Mouse (Mus musculus) ES-E14 (cell line): ENCODE results near the gene Syt6. TPM values are rescaled to one million over a fixed set of nuclear protein-coding genes. Genes with fewer than 3 reads are reported as not detected.

ENCODE experiments used
- DNase-seq: peaks from one replicate; pipeline ENCODE4 v3.0.0-alpha.2; 2013; ENCODE audit warnings: low read depth, low spot score
- H3K27ac ChIP-seq: 2 replicates; pipeline ENCODE4 v1.5.1; 2012; ENCODE audit warnings: low read depth, mild to moderate bottlenecking, low read length, moderate library complexity, mixed read lengths; ENCODE audit not compliant: poor library complexity, insufficient read depth, severe bottlenecking
- H3K36me3 ChIP-seq: 2 replicates; pipeline ENCODE4 v1.6.1; 2012; ENCODE audit warnings: mild to moderate bottlenecking, low read length, moderate library complexity, mixed read lengths; ENCODE audit not compliant: control insufficient read depth, poor library complexity, insufficient read depth, severe bottlenecking
- H3K4me1 ChIP-seq, 2 experiments: fragments of 150-350 bp in 1 of 2; sonication (generic) in 1 of 2; 2 replicates each; pipeline ENCODE4 v1.6.1; 2012; ENCODE audit warnings: low read length in 2 of 2, mild to moderate bottlenecking in 1 of 2, mixed read lengths in 1 of 2; ENCODE audit not compliant: control insufficient read depth in 2 of 2, insufficient read depth in 2 of 2, poor library complexity in 1 of 2
- H3K4me3 ChIP-seq, 2 experiments: fragments of 150-350 bp in 1 of 2; sonication (generic) in 1 of 2; 2 replicates each; pipeline ENCODE4 v1.5.1; 2012; ENCODE audit warnings: low read length in 2 of 2, low read depth in 1 of 2, mild to moderate bottlenecking in 1 of 2, mixed read lengths in 1 of 2; ENCODE audit not compliant: insufficient read depth in 1 of 2, poor library complexity in 1 of 2, severe bottlenecking in 1 of 2
- H3K9ac ChIP-seq: 2 replicates; pipeline ENCODE4 v1.6.1; 2012; ENCODE audit warnings: low read depth, mild to moderate bottlenecking, low read length, mixed read lengths; ENCODE audit not compliant: poor library complexity, insufficient read depth, severe bottlenecking
- H3K9me3 ChIP-seq: fragments of 150-350 bp; sonication (generic); 2 replicates; pipeline ENCODE4 v1.6.1; 2012; ENCODE audit warnings: low read depth, mild to moderate bottlenecking, low read length; ENCODE audit not compliant: control insufficient read depth, insufficient read depth
- CHD2 ChIP-seq: IDR thresholded peaks from 2 replicates; pipeline ENCODE4 v1.6.1; 2014; ENCODE audit warnings: mild to moderate bottlenecking, low read depth, low read length, inconsistent platforms
- HCFC1 ChIP-seq: IDR thresholded peaks from 2 replicates; pipeline ENCODE4 v1.6.1; 2012; ENCODE audit warnings: low read length, inconsistent platforms, borderline replicate concordance; ENCODE audit not compliant: insufficient read depth
- MAFK ChIP-seq: IDR thresholded peaks from 2 replicates; pipeline ENCODE4 v1.6.1; 2014; ENCODE audit warnings: mild to moderate bottlenecking, low read depth, low read length, inconsistent platforms; ENCODE audit not compliant: insufficient read depth
- ZC3H11A ChIP-seq: IDR thresholded peaks from 2 replicates; pipeline ENCODE4 v1.6.1; 2012; ENCODE audit warnings: low read depth, mild to moderate bottlenecking, inconsistent platforms, low read length, borderline replicate concordance
- ZNF384 ChIP-seq: IDR thresholded peaks from 2 replicates; pipeline ENCODE4 v1.6.1; 2012; ENCODE audit warnings: low read depth, low read length, inconsistent platforms
- in situ Hi-C, 2 experiments: fragments of 600-800 bp; cut with MboI; formaldehyde crosslinking; loops; one replicate each; pipeline ENCODE4 v1.15.1; 2025; ENCODE audit warnings: low sequenced_read_pairs in 2 of 2, inconsistent platforms in 1 of 2; ENCODE audit not compliant: unreplicated experiment in 2 of 2
- total RNA-seq: library from RNA; depleted of rRNA; stranded (reverse); fragments of 300-350 nt; gene quantifications from 2 replicates; pipeline ENCODE4 v1.2.3, GENCODE M21; 2012

Gene Syt6
- total RNA-seq, 1 experiment = 0.22 TPM

DNA sequence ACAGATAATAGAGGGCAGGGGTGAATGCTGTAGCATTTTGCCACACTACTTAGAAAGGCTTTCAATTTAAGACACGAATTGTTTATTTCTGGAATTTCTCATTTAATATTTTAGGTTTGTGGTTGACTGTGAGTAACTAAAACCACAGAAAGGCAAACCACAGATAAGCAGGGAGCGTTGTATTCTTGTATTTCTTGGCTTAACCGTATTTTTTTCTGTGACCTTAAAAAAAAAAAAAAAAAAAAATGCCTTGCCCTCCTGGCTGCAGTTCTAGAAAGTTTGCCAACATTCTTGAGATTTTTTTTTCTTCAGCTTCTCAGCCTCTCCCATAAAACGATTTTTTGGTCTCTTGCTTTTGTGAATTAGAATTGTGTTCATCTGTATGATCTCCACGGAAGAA lies 18.6 kb downstream of the Syt6 start:
- no peak for DNase-seq
- Histone ChIP-seq H3K9me3 (no peaks in the 10 kb centered on the region), H3K9ac (no peak overlapping the region), H3K4me1 (no peaks in the 10 kb centered on the region), H3K4me3 (no peak overlapping the region), H3K27ac (no peak overlapping the region), H3K36me3 (no peaks in the 10 kb centered on the region)
- TF ChIP-seq CHD2 = no peak
- no peak for TF ChIP-seq ZC3H11A
- no peak for TF ChIP-seq HCFC1
- no peak for TF ChIP-seq MAFK
- TF ChIP-seq ZNF384 = no peak
- in situ Hi-C loops = no loop called here

DNA sequence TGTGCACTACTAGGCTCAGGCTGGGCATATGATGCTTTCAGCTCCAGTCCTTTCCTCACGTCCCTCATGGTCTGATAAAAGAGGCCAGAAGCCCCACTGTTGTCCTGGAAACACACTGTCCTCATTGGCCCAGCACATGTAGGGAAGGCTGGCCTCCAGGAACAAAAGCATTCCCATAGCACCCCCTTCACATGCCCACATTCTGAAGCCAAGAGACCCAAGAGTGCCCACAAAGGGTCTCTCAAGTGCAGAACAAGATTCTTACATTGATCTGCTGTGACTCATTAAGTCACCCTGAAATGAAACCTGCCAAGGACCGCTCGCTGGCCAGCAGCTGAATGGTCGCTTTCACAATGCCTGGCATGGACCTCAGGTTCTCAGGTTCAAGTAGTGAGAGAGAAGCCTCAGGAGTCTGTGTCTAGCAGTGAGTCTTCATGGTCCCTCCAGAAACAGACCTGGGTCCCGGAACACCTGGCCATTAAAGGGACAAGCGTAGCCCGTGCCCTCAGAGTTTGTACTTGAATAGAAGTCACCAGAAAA lies 20.3 kb downstream of the Syt6 start:
- in situ Hi-C loops = no loop called here
- DNase-seq = no peak
- Histone ChIP-seq H3K9me3 (no peaks in the 10 kb centered on the region), H3K4me1 (no peaks in the 10 kb centered on the region), H3K36me3 (no peaks in the 10 kb centered on the region), H3K9ac (no peak overlapping the region), H3K4me3 (no peak overlapping the region), H3K27ac (no peak overlapping the region)
- TF ChIP-seq MAFK (no peak), ZNF384 (no peak), CHD2 (no peak), ZC3H11A (no peak), HCFC1 (no peak)

DNA sequence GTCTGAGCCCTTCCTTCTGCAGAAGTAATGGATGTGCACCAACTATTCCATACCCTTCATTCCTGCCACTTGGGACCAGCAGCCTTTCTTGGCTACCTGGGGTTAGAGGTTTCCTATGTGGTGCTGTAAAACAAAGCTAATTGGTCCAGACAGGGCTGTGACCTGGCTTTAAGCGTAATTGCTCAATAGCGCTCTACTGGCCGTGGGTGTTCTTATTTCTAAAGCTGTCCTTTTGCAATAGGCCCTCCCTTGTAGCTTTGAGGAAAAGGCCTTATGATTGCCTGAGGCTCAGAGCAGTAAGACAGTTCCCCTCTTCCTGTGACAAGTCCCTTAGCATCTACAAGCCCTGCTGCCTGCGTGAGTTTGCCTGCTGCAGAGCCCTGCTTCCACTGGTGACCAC lies 22.6 kb downstream of the Syt6 start:
- Histone ChIP-seq H3K4me3 (no peak overlapping the region), H3K36me3 (no peaks in the 10 kb centered on the region), H3K27ac (no peak overlapping the region; the same call in 1 of the 2 replicates), H3K9ac (no peak overlapping the region), H3K9me3 (no peaks in the 10 kb centered on the region), H3K4me1 (no peaks in the 10 kb centered on the region)
- in situ Hi-C loops = no loop called here
- TF ChIP-seq CHD2 = no peak
- no peak for TF ChIP-seq ZNF384
- TF ChIP-seq MAFK = no peak
- TF ChIP-seq ZC3H11A = no peak
- no peak for TF ChIP-seq HCFC1
- DNase-seq = no peak

DNA sequence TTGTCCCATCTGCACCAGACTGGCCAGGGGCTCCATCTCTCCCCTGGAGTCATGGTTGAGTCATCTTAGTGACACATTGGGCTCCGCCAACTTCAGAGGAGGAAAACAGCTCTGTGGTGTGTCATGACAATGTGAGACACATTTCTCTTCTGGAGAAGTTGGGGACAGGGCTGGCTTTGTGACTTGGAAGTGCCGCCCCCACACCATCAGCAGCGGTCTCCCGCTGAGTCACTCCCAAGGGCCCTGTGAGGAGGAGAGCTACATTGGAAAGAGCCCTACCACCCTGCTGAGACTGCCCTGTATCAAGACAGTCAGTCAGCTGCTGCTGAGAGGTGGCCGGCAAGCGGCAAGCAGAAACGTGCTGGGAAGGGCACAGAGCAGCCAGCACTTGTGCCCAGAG lies 26.0 kb downstream of the Syt6 start:
- Histone ChIP-seq H3K9me3 (no peaks in the 10 kb centered on the region), H3K4me1 (no peaks in the 10 kb centered on the region), H3K4me3 (no peak overlapping the region), H3K9ac (no peak overlapping the region), H3K27ac (no peak overlapping the region), H3K36me3 (no peaks in the 10 kb centered on the region)
- no peak for TF ChIP-seq HCFC1
- no peak for TF ChIP-seq CHD2
- TF ChIP-seq MAFK = no peak
- TF ChIP-seq ZC3H11A = no peak
- no peak for TF ChIP-seq ZNF384
- no peak for DNase-seq
- in situ Hi-C loops = no loop called here

DNA sequence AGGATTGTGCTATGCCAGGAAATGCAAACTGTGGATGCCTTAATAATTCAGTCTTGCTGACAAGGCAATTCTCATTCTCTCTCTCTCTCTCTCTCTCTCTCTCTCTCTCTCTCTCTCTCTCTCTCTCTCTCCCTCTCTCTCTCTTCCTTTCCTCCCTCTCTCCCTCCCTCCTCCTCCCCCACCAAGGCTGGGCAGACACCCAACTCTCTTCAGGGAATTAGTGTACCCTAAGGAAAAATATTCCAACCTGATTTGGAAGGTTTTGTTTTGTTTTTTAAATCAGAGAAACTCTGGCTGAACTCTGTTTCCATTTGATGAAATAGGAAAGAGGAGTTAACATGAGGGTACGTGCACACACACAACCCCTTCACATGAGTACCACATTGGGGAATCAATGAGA lies 26.5 kb downstream of the Syt6 start:
- no peaks in the 10 kb centered on the region for H3K36me3 ChIP-seq
- DNase-seq = no peak
- no peak overlapping the region for H3K27ac ChIP-seq
- in situ Hi-C loops = no loop called here
- no peaks in the 10 kb centered on the region for H3K9me3 ChIP-seq
- no peak overlapping the region for H3K9ac ChIP-seq
- TF ChIP-seq HCFC1 (no peak), ZC3H11A (no peak), ZNF384 (no peak), MAFK (no peak), CHD2 (no peak)
- no peaks in the 10 kb centered on the region for H3K4me1 ChIP-seq
- no peak overlapping the region for H3K4me3 ChIP-seq
